Mouse (Mus musculus): ENCODE data around the gene Tox2. TPM values are rescaled to one million over a fixed set of nuclear protein-coding genes. Genes with fewer than 3 reads are reported as not detected.

The Tox2 gene
- total RNA-seq, 1 experiment from 2014 or later = not detected

GRCm38 (mm10) chr2:163203635-163204547, 966 bp downstream of the Tox2 start:
- 0 out of 2 replicates have a peak, but pooled peaks have one; percentile 31 for ATAC-seq (replicated peaks; ENCODE audit: insufficient number of reproducible peaks, low FRiP score, low TSS enrichment, poor library complexity, severe bottlenecking)

DNA sequence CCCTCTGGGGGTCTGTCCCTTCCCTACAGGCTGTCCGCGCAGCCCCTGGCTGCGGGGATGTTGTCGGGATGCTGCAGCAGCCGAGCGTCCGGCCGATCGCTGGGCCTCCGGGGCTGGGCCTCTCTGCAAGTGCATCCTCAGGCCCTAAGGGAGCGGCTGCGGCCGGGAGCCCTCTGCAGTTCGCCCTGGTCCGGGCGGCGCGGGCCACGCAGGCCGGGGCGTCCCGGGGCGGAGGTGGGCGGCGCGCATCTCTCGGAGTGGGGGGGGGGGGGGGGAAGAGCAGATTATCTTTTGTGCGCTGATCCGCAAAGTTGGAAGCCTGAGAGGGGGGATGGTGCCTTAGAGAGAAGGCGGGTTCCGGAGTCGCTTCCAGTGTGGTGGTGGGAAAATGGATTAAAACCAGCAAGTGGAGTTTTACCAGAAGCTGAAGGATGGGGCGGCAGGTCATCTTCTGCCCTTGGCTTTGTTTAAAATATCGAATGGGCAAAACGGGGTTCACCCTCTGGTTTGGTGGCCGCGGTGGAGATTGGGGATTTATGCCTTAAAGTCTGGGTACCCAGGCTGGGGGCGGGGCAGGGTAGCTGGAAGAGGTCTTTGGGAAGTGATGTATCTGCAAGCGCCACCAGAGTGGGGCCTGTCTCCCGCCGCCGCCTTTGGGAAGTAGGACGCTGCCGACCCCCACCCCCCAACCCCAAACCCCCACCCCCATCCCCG, 1.8 kb downstream of the Tox2 start:
- no peak for ATAC-seq (replicated peaks; ENCODE audit: insufficient number of reproducible peaks, low FRiP score, low TSS enrichment, poor library complexity, severe bottlenecking)

- no peak for ATAC-seq (replicated peaks; ENCODE audit: insufficient number of reproducible peaks, low FRiP score, low TSS enrichment, poor library complexity, severe bottlenecking)
These were observed 2.3 kb downstream of the Tox2 start for GRCm38 (mm10) chr2:163205262-163205647.

- no peak for ATAC-seq (replicated peaks; ENCODE audit: insufficient number of reproducible peaks, low FRiP score, low TSS enrichment, poor library complexity, severe bottlenecking)
These were observed 3.0 kb downstream of the Tox2 start for GRCm38 (mm10) chr2:163205737-163206490.

GRCm38 (mm10) chr2:163207315-163207714, 4.4 kb downstream of the Tox2 start:
- ATAC-seq (replicated peaks; ENCODE audit: insufficient number of reproducible peaks, low FRiP score, low TSS enrichment, poor library complexity, severe bottlenecking) = no peak

DNA sequence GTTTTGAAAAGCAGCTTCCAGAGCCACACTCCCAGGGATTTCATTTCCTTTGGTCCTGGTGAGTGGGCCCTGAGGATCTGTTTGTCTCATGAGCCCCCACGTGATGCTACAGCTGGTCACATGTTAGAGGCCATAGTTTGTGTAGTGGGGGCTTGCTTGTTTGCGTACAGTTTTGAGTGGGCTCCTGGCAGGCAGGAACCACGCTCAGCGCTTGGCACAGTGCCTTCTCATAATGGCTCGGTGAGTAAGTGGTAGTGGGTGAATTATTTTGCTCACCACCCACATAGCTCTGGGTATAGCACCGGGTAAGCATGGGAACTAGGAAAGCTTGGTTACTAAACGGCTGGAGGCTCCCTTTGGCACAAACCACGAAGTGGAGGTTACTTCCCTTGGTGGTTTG, 6.2 kb downstream of the Tox2 start:
- ATAC-seq (replicated peaks; ENCODE audit: insufficient number of reproducible peaks, low FRiP score, low TSS enrichment, poor library complexity, severe bottlenecking) = no peak

DNA sequence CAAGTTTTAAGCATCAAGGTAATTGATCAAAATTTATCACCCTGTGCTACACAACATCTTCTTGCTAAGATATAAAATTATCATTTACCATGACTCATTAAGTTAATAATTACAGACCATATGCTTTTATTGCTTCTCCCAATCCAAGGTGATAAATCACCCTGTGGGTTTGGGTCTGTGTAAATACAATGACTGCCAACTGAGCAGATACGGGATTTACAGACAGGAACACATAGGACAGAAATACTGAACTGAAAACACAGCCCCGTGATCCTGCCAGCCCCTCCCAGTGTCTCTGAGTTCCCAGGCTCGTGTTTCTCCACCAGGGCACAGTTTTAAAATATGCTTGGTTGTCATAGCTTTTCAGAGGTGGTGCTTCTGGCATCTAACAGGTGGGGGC, 10.2 kb downstream of the Tox2 start:
- ATAC-seq (replicated peaks; ENCODE audit: insufficient number of reproducible peaks, low FRiP score, low TSS enrichment, poor library complexity, severe bottlenecking) = no peak

DNA sequence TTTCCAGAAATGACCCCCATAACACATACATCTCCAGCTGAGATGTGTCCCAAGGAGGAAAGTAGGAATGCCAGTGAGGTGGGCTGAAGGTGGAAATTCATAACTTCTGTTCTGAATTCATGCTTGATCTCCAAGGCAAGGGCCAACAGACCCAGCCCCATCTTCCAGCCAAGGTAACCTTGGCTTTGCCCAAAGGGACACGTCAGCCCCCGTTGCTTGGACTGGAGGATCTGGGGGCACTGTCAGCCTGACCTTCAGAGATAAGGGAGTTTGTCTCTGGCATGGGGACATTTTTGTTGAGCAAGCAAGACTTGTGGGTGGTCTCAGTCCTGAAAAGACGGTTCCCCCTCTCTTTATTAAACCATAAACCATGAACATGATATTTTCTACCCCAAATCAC, 15.2 kb downstream of the Tox2 start:
- no peak for ATAC-seq (replicated peaks; ENCODE audit: insufficient number of reproducible peaks, low FRiP score, low TSS enrichment, poor library complexity, severe bottlenecking)

- ATAC-seq (replicated peaks; ENCODE audit: insufficient number of reproducible peaks, low FRiP score, low TSS enrichment, poor library complexity, severe bottlenecking) = no peak
These were observed 15.6 kb downstream of the Tox2 start for GRCm38 (mm10) chr2:163218571-163218970.

- ATAC-seq (replicated peaks; ENCODE audit: insufficient number of reproducible peaks, low FRiP score, low TSS enrichment, poor library complexity, severe bottlenecking) = no peak
These were observed 16.5 kb downstream of the Tox2 start for GRCm38 (mm10) chr2:163219447-163219846.

- ATAC-seq (replicated peaks; ENCODE audit: insufficient number of reproducible peaks, low FRiP score, low TSS enrichment, poor library complexity, severe bottlenecking) = no peak
These were observed 17.8 kb downstream of the Tox2 start for GRCm38 (mm10) chr2:163220706-163221105.

DNA sequence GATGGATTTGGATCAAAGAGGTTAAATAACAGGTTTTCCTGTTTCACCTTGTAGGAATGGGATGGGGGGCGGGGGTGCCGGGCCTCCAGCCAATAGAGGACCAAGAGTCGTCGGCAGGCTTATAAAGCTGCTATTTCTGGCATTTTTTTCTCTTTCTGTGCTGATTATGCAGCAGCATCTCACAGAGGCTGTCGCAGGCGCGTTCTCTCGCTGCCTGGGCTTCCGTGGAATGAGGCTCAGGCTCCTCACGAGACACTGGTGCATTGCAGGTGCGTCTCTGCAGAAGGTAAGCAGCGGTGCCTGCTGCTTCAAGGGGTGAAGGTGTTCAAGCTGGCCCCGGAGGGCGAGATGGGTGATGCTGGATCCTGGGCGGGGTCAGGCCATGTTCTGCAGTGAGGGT, 22.4 kb downstream of the Tox2 start:
- no peak for ATAC-seq (replicated peaks; ENCODE audit: insufficient number of reproducible peaks, low FRiP score, low TSS enrichment, poor library complexity, severe bottlenecking)

DNA sequence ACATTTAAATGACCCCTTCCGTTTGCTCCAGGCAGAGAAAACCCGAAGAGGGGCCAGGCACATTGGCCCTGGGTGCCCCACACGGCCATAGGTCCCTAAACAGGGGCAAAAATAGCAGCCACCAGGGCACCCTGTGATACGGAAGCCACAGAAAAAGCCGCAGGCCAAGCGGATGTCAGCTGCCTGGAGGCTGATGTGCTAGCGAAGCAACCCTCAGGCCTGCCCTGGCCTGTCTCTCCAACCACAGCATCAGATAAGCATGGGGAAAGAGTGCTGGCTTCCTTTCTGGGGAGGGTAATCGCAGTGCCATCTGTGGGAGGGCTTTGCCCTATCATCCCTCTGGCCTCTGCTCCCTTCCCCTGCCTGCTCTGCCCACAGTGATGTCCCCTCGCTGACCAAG, 26.1 kb downstream of the Tox2 start:
- peak; percentile 74 for ATAC-seq (replicated peaks; ENCODE audit: insufficient number of reproducible peaks, low FRiP score, low TSS enrichment, poor library complexity, severe bottlenecking)

DNA sequence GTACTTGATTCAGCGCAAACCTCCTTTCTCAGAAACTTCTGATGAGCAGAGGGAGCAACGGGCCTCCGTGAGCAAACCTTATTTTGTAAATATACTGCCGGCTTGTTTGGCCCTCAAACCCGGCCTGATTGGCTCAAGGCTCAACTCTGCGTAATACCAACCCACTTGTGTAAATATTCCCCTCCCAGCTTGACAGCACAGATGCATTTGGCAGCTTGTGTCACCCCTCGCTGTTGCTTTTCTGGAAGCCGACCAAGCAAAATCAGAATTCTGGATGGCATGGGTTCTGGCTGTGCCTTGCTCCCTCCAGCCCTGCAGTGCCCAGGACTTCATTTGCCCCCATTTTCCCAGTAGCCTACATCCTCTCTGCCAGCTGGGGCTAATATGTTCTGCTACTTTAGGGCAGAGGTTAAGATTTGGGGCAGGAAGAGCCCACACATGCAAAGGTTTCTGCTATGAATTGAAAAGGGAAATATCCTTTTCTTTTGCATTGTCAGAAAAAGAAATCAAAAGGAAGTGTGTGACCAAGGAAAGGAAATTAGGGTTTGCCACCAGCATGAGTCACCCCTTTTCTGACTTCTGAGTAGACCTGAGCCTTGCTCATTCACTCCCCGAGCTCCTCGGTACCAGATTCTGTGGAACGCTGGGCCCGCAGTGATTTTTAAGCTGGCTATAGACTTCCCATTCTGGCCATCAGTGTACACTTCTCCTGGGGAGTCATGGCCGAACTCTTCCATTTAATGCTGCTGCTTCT, 29.0 kb downstream of the Tox2 start:
- ATAC-seq (replicated peaks; ENCODE audit: insufficient number of reproducible peaks, low FRiP score, low TSS enrichment, poor library complexity, severe bottlenecking) = no peak

GRCm38 (mm10) chr2:163233666-163234065, 30.7 kb downstream of the Tox2 start:
- no peak for ATAC-seq (replicated peaks; ENCODE audit: insufficient number of reproducible peaks, low FRiP score, low TSS enrichment, poor library complexity, severe bottlenecking)

GRCm38 (mm10) chr2:163236057-163236456, 33.1 kb downstream of the Tox2 start:
- ATAC-seq (replicated peaks; ENCODE audit: insufficient number of reproducible peaks, low FRiP score, low TSS enrichment, poor library complexity, severe bottlenecking) = no peak

DNA sequence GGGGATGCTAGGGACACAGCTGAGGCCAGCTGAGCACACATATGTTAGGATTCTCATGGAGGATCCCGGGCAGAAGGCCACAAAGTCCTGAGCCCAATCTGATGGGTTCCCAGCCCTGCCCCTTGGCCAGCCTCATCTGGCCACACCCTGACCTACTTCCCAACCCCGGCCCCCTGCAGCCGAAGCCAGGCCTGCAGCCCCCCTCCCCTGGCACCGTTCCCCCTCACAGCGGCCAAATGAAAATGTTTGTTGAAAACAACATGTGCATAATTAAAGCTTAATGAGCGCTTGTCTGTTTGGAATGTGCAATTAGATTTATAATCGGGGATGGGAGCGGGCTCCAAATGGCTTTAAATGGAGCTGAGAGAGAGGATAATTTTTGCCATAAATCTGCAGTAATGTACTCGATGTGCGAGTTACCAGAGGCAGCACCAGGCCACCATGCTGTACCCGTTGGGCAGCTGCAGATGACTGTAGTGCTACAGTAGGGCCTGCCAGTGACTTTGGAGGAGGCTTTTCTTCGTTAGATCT, 35.1 kb downstream of the Tox2 start:
- no peak for ATAC-seq (replicated peaks; ENCODE audit: insufficient number of reproducible peaks, low FRiP score, low TSS enrichment, poor library complexity, severe bottlenecking)

DNA sequence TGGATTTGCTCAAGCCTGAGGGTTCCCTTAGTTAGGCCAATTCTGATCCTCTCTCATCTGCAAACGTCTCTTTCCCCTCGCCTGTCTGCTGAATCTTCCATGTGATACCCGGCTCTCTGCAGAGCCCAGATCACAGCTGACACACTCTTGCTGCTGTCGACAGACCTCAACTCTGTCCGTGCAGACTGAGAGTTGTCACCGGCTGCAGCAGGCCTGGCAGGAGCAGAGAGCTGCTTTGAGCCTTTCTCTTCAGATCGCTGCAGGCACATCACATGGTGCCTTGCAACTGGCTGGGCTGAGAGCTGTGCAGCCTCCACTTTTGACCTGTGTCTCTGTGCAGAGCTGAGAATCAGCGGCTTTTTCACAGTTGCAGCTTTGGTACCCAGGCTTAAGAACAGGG, 37.0 kb downstream of the Tox2 start:
- no peak for ATAC-seq (replicated peaks; ENCODE audit: insufficient number of reproducible peaks, low FRiP score, low TSS enrichment, poor library complexity, severe bottlenecking)
